Mouse (Mus musculus): Measurements from ENCODE around the gene Tmem217. TPM values are rescaled to one million over a fixed set of nuclear protein-coding genes. Genes with fewer than 3 reads are reported as not detected.

Gene Tmem217
- polyA plus RNA-seq, 1 experiment = not detected

DNA sequence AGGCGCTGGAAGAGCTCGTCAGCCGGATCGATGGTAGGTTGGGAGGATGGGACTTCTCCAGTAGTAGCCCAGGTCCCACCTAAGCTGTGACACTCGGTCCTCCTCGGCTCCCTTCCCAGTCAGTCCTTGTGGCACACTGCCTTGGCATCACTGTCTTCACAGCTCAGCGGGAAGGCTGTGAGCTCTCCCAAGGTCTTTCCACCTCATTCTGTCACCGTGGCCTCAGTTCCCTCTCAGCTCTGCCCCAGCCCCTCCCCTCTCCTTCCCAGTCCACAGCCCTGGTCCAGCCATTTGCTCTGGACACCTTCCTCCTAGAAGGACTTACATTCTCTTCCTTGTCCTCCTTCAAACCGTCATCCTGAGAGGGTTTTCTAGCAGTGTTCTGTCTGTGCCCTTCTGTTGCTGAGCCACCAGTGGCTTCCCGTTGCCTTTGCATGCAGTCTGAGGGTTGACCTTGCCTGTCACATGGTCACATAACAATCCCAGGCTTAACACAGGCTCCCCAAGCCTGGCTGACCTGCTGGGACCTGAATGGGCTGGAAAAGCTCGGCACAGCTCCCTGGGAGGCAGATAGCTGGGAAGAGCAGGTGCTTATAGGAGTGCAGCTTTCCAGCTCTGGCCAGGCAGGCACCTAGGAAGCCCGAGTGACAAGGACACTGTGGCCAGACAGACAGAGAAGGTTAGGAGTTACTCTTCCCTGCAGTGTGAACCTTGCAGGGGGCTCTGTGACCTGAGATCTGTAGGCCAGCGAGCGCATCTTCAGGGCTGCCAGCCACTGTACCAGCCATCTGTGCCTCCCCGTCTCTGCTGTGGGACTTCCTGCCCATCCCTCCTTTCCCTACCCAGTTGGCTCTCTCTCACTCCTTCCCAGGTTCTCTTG lies 43.9 kb upstream of the Tmem217 start:
- H3K79me3 ChIP-seq (ENCODE audit: low read depth) = no peaks in the 10 kb centered on the region
- no peaks in the 10 kb centered on the region for H3K79me2 ChIP-seq (ENCODE audit: control insufficient read depth, insufficient read depth)
- no peaks in the 10 kb centered on the region for H3K27me3 ChIP-seq (ENCODE audit: control insufficient read depth, insufficient read depth, insufficient read length)
- H3K36me3 ChIP-seq (ENCODE audit: control insufficient read depth, insufficient read depth) = no peaks in the 10 kb centered on the region
- no peak overlapping the region for H3ac ChIP-seq (ENCODE audit: control insufficient read depth, insufficient read length, low read depth)
- H3K4me3 ChIP-seq (ENCODE audit: insufficient read depth, poor library complexity, severe bottlenecking) = no peak overlapping the region
- TF ChIP-seq MYOD1 (IDR thresholded peaks at IDR 0.05; ENCODE audit: control insufficient read depth, insufficient read length, low read depth) (no peak), CEBPB (IDR thresholded peaks at IDR 0.05; ENCODE audit: low read depth) (no peak)

DNA sequence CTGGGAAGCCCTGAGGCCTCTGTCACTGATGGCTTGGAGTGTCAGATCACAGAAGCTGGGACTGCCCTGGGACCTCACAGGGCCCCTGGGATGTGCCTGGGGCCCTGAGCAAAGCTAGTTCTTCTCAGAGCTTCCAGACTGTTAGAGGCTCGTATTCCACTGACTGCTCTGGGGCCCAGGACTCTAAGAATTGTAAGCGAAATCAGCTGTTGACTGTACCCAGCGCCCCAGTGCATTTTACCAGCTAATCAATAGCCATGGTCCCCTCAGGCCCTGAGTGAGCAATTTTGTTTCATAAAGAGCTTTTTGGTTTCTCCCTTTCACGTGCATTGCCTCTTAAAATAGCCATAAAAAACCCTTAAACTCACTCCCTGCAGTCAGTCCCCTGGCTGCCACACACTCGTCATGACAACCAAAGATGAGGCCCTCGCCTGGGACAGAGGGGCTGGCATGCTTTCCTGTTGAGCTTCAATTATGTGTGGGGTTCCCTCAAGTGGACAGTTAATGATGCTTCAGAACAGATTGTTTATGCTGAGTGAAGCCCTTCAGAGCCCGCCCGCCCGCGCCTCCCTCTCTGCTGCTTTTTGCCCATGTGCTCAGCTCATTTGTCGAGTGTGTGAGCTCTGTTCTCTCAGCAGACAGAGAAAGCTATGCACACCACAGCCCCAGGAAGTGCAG lies 37.2 kb upstream of the Tmem217 start:
- H3K27me3 ChIP-seq (ENCODE audit: control insufficient read depth, insufficient read depth, insufficient read length) = no peaks in the 10 kb centered on the region
- no peak overlapping the region for H3K4me3 ChIP-seq (ENCODE audit: insufficient read depth, poor library complexity, severe bottlenecking)
- H3K79me2 ChIP-seq (ENCODE audit: control insufficient read depth, insufficient read depth) = no peaks in the 10 kb centered on the region
- H3ac ChIP-seq (ENCODE audit: control insufficient read depth, insufficient read length, low read depth) = no peak overlapping the region
- no peak for TF ChIP-seq CEBPB (IDR thresholded peaks at IDR 0.05; ENCODE audit: low read depth)
- TF ChIP-seq CTCF (IDR thresholded peaks at IDR 0.05; ENCODE audit: control insufficient read depth, insufficient read depth, insufficient read length) = no peak
- TF ChIP-seq MAX (IDR thresholded peaks at IDR 0.05) = no peak
- TF ChIP-seq MYOG (IDR thresholded peaks at IDR 0.05; ENCODE audit: control insufficient read depth, extremely low read depth, insufficient read length) = no peak
- TF ChIP-seq MYOD1 (IDR thresholded peaks at IDR 0.05; ENCODE audit: control insufficient read depth, insufficient read length, low read depth) = no peak
- TF ChIP-seq USF1 (IDR thresholded peaks at IDR 0.05; ENCODE audit: low read depth) = no peak
- no peak for TF ChIP-seq FOSL1 (IDR thresholded peaks at IDR 0.05; ENCODE audit: insufficient read depth, low read length, poor library complexity, severe bottlenecking)
- no peaks in the 10 kb centered on the region for H3K79me3 ChIP-seq (ENCODE audit: low read depth)
- no peaks in the 10 kb centered on the region for H3K36me3 ChIP-seq (ENCODE audit: control insufficient read depth, insufficient read depth)

DNA sequence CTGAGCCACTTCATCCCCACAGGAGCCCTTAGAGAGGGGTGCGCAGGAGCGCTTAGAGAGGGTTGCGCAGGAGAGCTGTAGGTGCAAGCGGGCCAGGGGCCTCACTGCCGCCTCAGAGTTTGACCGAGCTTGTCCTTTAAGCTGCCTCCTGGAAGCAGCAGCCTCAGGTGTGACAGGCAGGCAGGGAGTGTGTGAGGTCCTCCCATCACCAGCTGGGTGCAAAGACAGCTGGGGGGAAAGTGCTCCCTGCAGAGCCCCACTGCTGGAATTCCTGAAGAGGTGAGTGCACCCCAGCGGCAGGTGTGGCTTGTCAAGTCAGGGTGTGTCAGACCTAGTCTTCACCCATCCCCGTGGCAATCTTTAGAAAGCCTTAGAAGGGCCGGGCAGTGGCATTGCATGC lies 34.7 kb upstream of the Tmem217 start:
- H3K36me3 ChIP-seq (ENCODE audit: control insufficient read depth, insufficient read depth) = peaks cover 3% of the 10 kb centered on the region

DNA sequence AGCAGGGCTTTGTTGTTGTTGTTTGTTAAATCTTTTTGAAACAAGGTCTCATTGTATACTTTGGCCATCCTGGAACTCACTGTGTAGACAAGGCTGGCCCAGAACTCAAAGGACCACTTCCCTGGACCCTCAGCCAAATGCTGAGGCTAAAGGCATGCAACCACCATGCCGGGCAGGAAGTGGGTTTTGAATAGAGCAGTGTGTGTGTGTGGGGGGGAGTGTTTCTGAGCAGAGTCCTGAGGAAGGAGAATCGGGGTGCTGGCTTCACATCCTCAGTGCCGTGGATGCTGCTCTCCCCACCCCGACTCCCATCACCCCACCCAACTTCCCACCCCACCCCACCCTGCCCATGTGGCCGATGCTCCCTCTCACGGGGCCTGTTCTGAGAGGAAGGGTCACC lies 33.3 kb upstream of the Tmem217 start:
- H3K4me3 ChIP-seq (ENCODE audit: insufficient read depth, poor library complexity, severe bottlenecking) = no peak overlapping the region
- H3K36me3 ChIP-seq (ENCODE audit: control insufficient read depth, insufficient read depth) = peaks cover 3% of the 10 kb centered on the region
- no peaks in the 10 kb centered on the region for H3K79me3 ChIP-seq (ENCODE audit: low read depth)
- no peaks in the 10 kb centered on the region for H3K27me3 ChIP-seq (ENCODE audit: control insufficient read depth, insufficient read depth, insufficient read length)
- TF ChIP-seq USF1 (IDR thresholded peaks at IDR 0.05; ENCODE audit: low read depth) = no peak
- TF ChIP-seq MYOD1 (IDR thresholded peaks at IDR 0.05; ENCODE audit: control insufficient read depth, insufficient read length, low read depth) = no peak
- no peak for TF ChIP-seq MAX (IDR thresholded peaks at IDR 0.05)
- no peak for TF ChIP-seq FOSL1 (IDR thresholded peaks at IDR 0.05; ENCODE audit: insufficient read depth, low read length, poor library complexity, severe bottlenecking)
- no peak for TF ChIP-seq CTCF (IDR thresholded peaks at IDR 0.05; ENCODE audit: control insufficient read depth, insufficient read depth, insufficient read length)
- no peak for TF ChIP-seq MYOG (IDR thresholded peaks at IDR 0.05; ENCODE audit: control insufficient read depth, extremely low read depth, insufficient read length)
- TF ChIP-seq CEBPB (IDR thresholded peaks at IDR 0.05; ENCODE audit: low read depth) = no peak
- no peak overlapping the region for H3ac ChIP-seq (ENCODE audit: control insufficient read depth, insufficient read length, low read depth)
- no peaks in the 10 kb centered on the region for H3K79me2 ChIP-seq (ENCODE audit: control insufficient read depth, insufficient read depth)

More for the DNA sequence above, 34.7 kb upstream of the Tmem217 start:
- no peak for TF ChIP-seq CEBPB (IDR thresholded peaks at IDR 0.05; ENCODE audit: low read depth)
- TF ChIP-seq MAX (IDR thresholded peaks at IDR 0.05) = no peak
- no peak for TF ChIP-seq MYOG (IDR thresholded peaks at IDR 0.05; ENCODE audit: control insufficient read depth, extremely low read depth, insufficient read length)
- no peak for TF ChIP-seq FOSL1 (IDR thresholded peaks at IDR 0.05; ENCODE audit: insufficient read depth, low read length, poor library complexity, severe bottlenecking)
- no peak for TF ChIP-seq MYOD1 (IDR thresholded peaks at IDR 0.05; ENCODE audit: control insufficient read depth, insufficient read length, low read depth)
- TF ChIP-seq USF1 (IDR thresholded peaks at IDR 0.05; ENCODE audit: low read depth) = no peak
- TF ChIP-seq CTCF (IDR thresholded peaks at IDR 0.05; ENCODE audit: control insufficient read depth, insufficient read depth, insufficient read length) = no peak
- Histone ChIP-seq H3K4me3 (ENCODE audit: insufficient read depth, poor library complexity, severe bottlenecking) (no peak overlapping the region), H3K79me3 (ENCODE audit: low read depth) (no peaks in the 10 kb centered on the region), H3K79me2 (ENCODE audit: control insufficient read depth, insufficient read depth) (no peaks in the 10 kb centered on the region), H3K27me3 (ENCODE audit: control insufficient read depth, insufficient read depth, insufficient read length) (no peaks in the 10 kb centered on the region), H3ac (ENCODE audit: control insufficient read depth, insufficient read length, low read depth) (no peak overlapping the region)

DNA sequence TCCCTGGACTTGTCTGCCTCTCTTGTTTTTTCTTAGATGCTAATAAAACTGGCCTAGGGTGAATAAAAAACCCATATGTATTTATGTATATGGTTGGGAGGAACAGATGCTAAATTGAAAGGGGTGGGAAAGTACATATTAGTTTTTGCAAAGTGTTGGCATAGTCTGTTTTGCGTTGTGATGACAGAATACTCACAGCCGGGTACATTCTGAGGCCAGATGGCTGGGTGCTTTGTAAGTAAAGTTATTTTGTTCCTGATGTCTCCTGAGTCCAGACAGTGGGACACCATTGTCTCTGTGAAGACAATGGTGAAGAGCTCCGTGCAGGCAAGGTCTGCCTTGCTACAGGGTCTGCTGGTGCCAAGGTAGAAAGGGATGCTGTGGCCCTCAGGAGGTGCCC lies 32.6 kb upstream of the Tmem217 start:
- H3K27me3 ChIP-seq (ENCODE audit: control insufficient read depth, insufficient read depth, insufficient read length) = no peaks in the 10 kb centered on the region
- H3K36me3 ChIP-seq (ENCODE audit: control insufficient read depth, insufficient read depth) = peaks cover 5% of the 10 kb centered on the region
- no peak overlapping the region for H3K4me3 ChIP-seq (ENCODE audit: insufficient read depth, poor library complexity, severe bottlenecking)
- no peaks in the 10 kb centered on the region for H3K79me3 ChIP-seq (ENCODE audit: low read depth)
- no peak overlapping the region for H3ac ChIP-seq (ENCODE audit: control insufficient read depth, insufficient read length, low read depth)
- TF ChIP-seq FOSL1 (IDR thresholded peaks at IDR 0.05; ENCODE audit: insufficient read depth, low read length, poor library complexity, severe bottlenecking) (no peak), CEBPB (IDR thresholded peaks at IDR 0.05; ENCODE audit: low read depth) (no peak), CTCF (IDR thresholded peaks at IDR 0.05; ENCODE audit: control insufficient read depth, insufficient read depth, insufficient read length) (no peak)
- no peaks in the 10 kb centered on the region for H3K79me2 ChIP-seq (ENCODE audit: control insufficient read depth, insufficient read depth)
